Mouse (Mus musculus): Measurements from ENCODE around the gene Kazn.

- TF ChIP-seq CTCF (IDR thresholded peaks at IDR 0.05; ENCODE audit: borderline replicate concordance, control insufficient read depth, extremely low read depth, insufficient read depth, low read length, poor library complexity) (no peak), POLR2A (IDR thresholded peaks at IDR 0.05; ENCODE audit: control insufficient read depth, extremely low read depth, insufficient read depth, low read length, poor library complexity) (no peak)
Measured at GRCm38 (mm10) chr4:142193151-142193578, 46.0 kb downstream of the Kazn start.
